Mouse (Mus musculus): ENCODE measurements around the gene Rabgap1. TPM values are rescaled to one million over a fixed set of nuclear protein-coding genes. Genes with fewer than 3 reads are reported as not detected.
A peak's percentile ranks its signal among the peaks of the same experiment; 100 is the strongest.

Rabgap1 gene
- polyA plus RNA-seq, 1 experiment from 2014 or later = 27.2 TPM

GRCm38 (mm10) chr2:37452376-37452760 lies 9.3 kb downstream of the Rabgap1 start:
- H3K27me3 ChIP-seq (replicated peaks; ENCODE audit: control insufficient read depth, insufficient read depth, low read length) = no peaks in the 10 kb centered on the region
- peak overlapping the region; percentile 81 for H3K4me2 ChIP-seq (ENCODE audit: low read depth, low read length)
- no peaks in the 10 kb centered on the region for H3K36me3 ChIP-seq (ENCODE audit: control insufficient read depth, insufficient read depth, low read length)
- H3K4me1 ChIP-seq (ENCODE audit: control insufficient read depth, insufficient read depth, low read length) = peaks cover 5% of the 10 kb centered on the region
- peak overlapping the region; percentile 70 for H3K27ac ChIP-seq (ENCODE audit: low read length)
- H3K9me3 ChIP-seq (ENCODE audit: control insufficient read depth, low read length) = no peaks in the 10 kb centered on the region
- ATAC-seq = peak; percentile 83
- H3K9ac ChIP-seq (ENCODE audit: low read depth, low read length) = peak overlapping the region; percentile 94
- under 1% methylated on average over 24 of the region's 24 CpGs for WGBS
- peak overlapping the region; percentile 84 for H3K4me3 ChIP-seq (ENCODE audit: low read length)

- no peak overlapping the region for H3K27ac ChIP-seq (ENCODE audit: low read length)
- no peaks in the 10 kb centered on the region for H3K9me3 ChIP-seq (ENCODE audit: control insufficient read depth, low read length)
- no peaks in the 10 kb centered on the region for H3K4me1 ChIP-seq (ENCODE audit: control insufficient read depth, insufficient read depth, low read length)
- no peak overlapping the region for H3K9ac ChIP-seq (ENCODE audit: low read depth, low read length)
- no peak overlapping the region for H3K4me2 ChIP-seq (ENCODE audit: low read depth, low read length)
- H3K27me3 ChIP-seq (replicated peaks; ENCODE audit: control insufficient read depth, insufficient read depth, low read length) = no peaks in the 10 kb centered on the region
- WGBS = 95% methylated on average over 4 of the region's 4 CpGs
- ATAC-seq = no peak
- no peak overlapping the region for H3K4me3 ChIP-seq (ENCODE audit: low read length)
- H3K36me3 ChIP-seq (ENCODE audit: control insufficient read depth, insufficient read depth, low read length) = no peaks in the 10 kb centered on the region
Observed at GRCm38 (mm10) chr2:37460707-37461106, 17.6 kb downstream of the Rabgap1 start.

- Histone ChIP-seq H3K27me3 (replicated peaks; ENCODE audit: control insufficient read depth, insufficient read depth, low read length) (no peaks in the 10 kb centered on the region), H3K9ac (ENCODE audit: low read depth, low read length) (no peak overlapping the region), H3K9me3 (ENCODE audit: control insufficient read depth, low read length) (no peaks in the 10 kb centered on the region), H3K36me3 (ENCODE audit: control insufficient read depth, insufficient read depth, low read length) (peaks cover 6% of the 10 kb centered on the region; the same call in 1 of the 2 replicates), H3K4me3 (ENCODE audit: low read length) (no peak overlapping the region), H3K27ac (ENCODE audit: low read length) (no peak overlapping the region), H3K4me2 (ENCODE audit: low read depth, low read length) (no peak overlapping the region), H3K4me1 (ENCODE audit: control insufficient read depth, insufficient read depth, low read length) (no peaks in the 10 kb centered on the region)
- WGBS = 84% methylated on average over 4 of the region's 4 CpGs
- no peak for ATAC-seq
Observed at GRCm38 (mm10) chr2:37466266-37466665, 23.2 kb downstream of the Rabgap1 start.

GRCm38 (mm10) chr2:37479559-37479958 lies 36.5 kb downstream of the Rabgap1 start:
- no peak for ATAC-seq
- H3K27ac ChIP-seq (ENCODE audit: low read length) = no peak overlapping the region
- H3K27me3 ChIP-seq (replicated peaks; ENCODE audit: control insufficient read depth, insufficient read depth, low read length) = no peaks in the 10 kb centered on the region
- peaks cover 4% of the 10 kb centered on the region; the same call in 1 of the 2 replicates for H3K36me3 ChIP-seq (ENCODE audit: control insufficient read depth, insufficient read depth, low read length)
- no peaks in the 10 kb centered on the region for H3K9me3 ChIP-seq (ENCODE audit: control insufficient read depth, low read length)
- H3K4me1 ChIP-seq (ENCODE audit: control insufficient read depth, insufficient read depth, low read length) = no peaks in the 10 kb centered on the region
- no peak overlapping the region for H3K9ac ChIP-seq (ENCODE audit: low read depth, low read length)
- H3K4me3 ChIP-seq (ENCODE audit: low read length) = no peak overlapping the region
- H3K4me2 ChIP-seq (ENCODE audit: low read depth, low read length) = no peak overlapping the region

GRCm38 (mm10) chr2:37480039-37480438 lies 37.0 kb downstream of the Rabgap1 start:
- H3K27me3 ChIP-seq (replicated peaks; ENCODE audit: control insufficient read depth, insufficient read depth, low read length) = no peaks in the 10 kb centered on the region
- ATAC-seq = no peak
- peaks cover 4% of the 10 kb centered on the region; the same call in 1 of the 2 replicates for H3K36me3 ChIP-seq (ENCODE audit: control insufficient read depth, insufficient read depth, low read length)
- no peak overlapping the region for H3K9ac ChIP-seq (ENCODE audit: low read depth, low read length)
- no peaks in the 10 kb centered on the region for H3K9me3 ChIP-seq (ENCODE audit: control insufficient read depth, low read length)
- H3K4me1 ChIP-seq (ENCODE audit: control insufficient read depth, insufficient read depth, low read length) = no peaks in the 10 kb centered on the region
- no peak overlapping the region for H3K27ac ChIP-seq (ENCODE audit: low read length)
- H3K4me3 ChIP-seq (ENCODE audit: low read length) = no peak overlapping the region
- 97% methylated on average over 2 of the region's 2 CpGs for WGBS
- H3K4me2 ChIP-seq (ENCODE audit: low read depth, low read length) = no peak overlapping the region

- no peaks in the 10 kb centered on the region for H3K36me3 ChIP-seq (ENCODE audit: control insufficient read depth, insufficient read depth, low read length)
- H3K9ac ChIP-seq (ENCODE audit: low read depth, low read length) = no peak overlapping the region
- H3K4me2 ChIP-seq (ENCODE audit: low read depth, low read length) = no peak overlapping the region
- H3K4me3 ChIP-seq (ENCODE audit: low read length) = no peak overlapping the region
- no peaks in the 10 kb centered on the region for H3K27me3 ChIP-seq (replicated peaks; ENCODE audit: control insufficient read depth, insufficient read depth, low read length)
- H3K27ac ChIP-seq (ENCODE audit: low read length) = no peak overlapping the region
- no peaks in the 10 kb centered on the region for H3K4me1 ChIP-seq (ENCODE audit: control insufficient read depth, insufficient read depth, low read length)
- H3K9me3 ChIP-seq (ENCODE audit: control insufficient read depth, low read length) = no peaks in the 10 kb centered on the region
- WGBS = 73% methylated on average over 2 of the region's 2 CpGs
- no peak for ATAC-seq
Observed at GRCm38 (mm10) chr2:37484165-37484564, 41.1 kb downstream of the Rabgap1 start.

GRCm38 (mm10) chr2:37485370-37485769 lies 42.3 kb downstream of the Rabgap1 start:
- Histone ChIP-seq H3K36me3 (ENCODE audit: control insufficient read depth, insufficient read depth, low read length) (0 out of 2 replicates have a peak, but pooled peaks cover 2% of the 10 kb centered on the region), H3K9ac (ENCODE audit: low read depth, low read length) (no peak overlapping the region), H3K27ac (ENCODE audit: low read length) (no peak overlapping the region), H3K4me3 (ENCODE audit: low read length) (no peak overlapping the region), H3K9me3 (ENCODE audit: control insufficient read depth, low read length) (no peaks in the 10 kb centered on the region), H3K27me3 (replicated peaks; ENCODE audit: control insufficient read depth, insufficient read depth, low read length) (no peaks in the 10 kb centered on the region), H3K4me1 (ENCODE audit: control insufficient read depth, insufficient read depth, low read length) (no peaks in the 10 kb centered on the region), H3K4me2 (ENCODE audit: low read depth, low read length) (no peak overlapping the region)
- ATAC-seq = no peak
- WGBS = 91% methylated on average over 1 of the region's 1 CpGs

GRCm38 (mm10) chr2:37486408-37486807 lies 43.3 kb downstream of the Rabgap1 start:
- no peak overlapping the region for H3K9ac ChIP-seq (ENCODE audit: low read depth, low read length)
- no peak overlapping the region for H3K27ac ChIP-seq (ENCODE audit: low read length)
- no peaks in the 10 kb centered on the region for H3K27me3 ChIP-seq (replicated peaks; ENCODE audit: control insufficient read depth, insufficient read depth, low read length)
- H3K4me2 ChIP-seq (ENCODE audit: low read depth, low read length) = no peak overlapping the region
- 0 out of 2 replicates have a peak, but pooled peaks cover 2% of the 10 kb centered on the region for H3K36me3 ChIP-seq (ENCODE audit: control insufficient read depth, insufficient read depth, low read length)
- H3K4me1 ChIP-seq (ENCODE audit: control insufficient read depth, insufficient read depth, low read length) = no peaks in the 10 kb centered on the region
- ATAC-seq = no peak
- H3K4me3 ChIP-seq (ENCODE audit: low read length) = no peak overlapping the region
- H3K9me3 ChIP-seq (ENCODE audit: control insufficient read depth, low read length) = no peaks in the 10 kb centered on the region

GRCm38 (mm10) chr2:37488956-37489355 lies 45.9 kb downstream of the Rabgap1 start:
- WGBS = 85% methylated on average over 2 of the region's 2 CpGs
- no peak overlapping the region for H3K4me2 ChIP-seq (ENCODE audit: low read depth, low read length)
- peaks cover 7% of the 10 kb centered on the region for H3K36me3 ChIP-seq (ENCODE audit: control insufficient read depth, insufficient read depth, low read length)
- no peak overlapping the region for H3K27ac ChIP-seq (ENCODE audit: low read length)
- H3K4me1 ChIP-seq (ENCODE audit: control insufficient read depth, insufficient read depth, low read length) = no peaks in the 10 kb centered on the region
- H3K27me3 ChIP-seq (replicated peaks; ENCODE audit: control insufficient read depth, insufficient read depth, low read length) = no peaks in the 10 kb centered on the region
- H3K4me3 ChIP-seq (ENCODE audit: low read length) = no peak overlapping the region
- no peaks in the 10 kb centered on the region for H3K9me3 ChIP-seq (ENCODE audit: control insufficient read depth, low read length)
- no peak for ATAC-seq
- no peak overlapping the region for H3K9ac ChIP-seq (ENCODE audit: low read depth, low read length)

- Histone ChIP-seq H3K4me1 (ENCODE audit: control insufficient read depth, insufficient read depth, low read length) (no peaks in the 10 kb centered on the region), H3K4me3 (ENCODE audit: low read length) (no peak overlapping the region), H3K36me3 (ENCODE audit: control insufficient read depth, insufficient read depth, low read length) (0 out of 2 replicates have a peak, but pooled peaks cover 3% of the 10 kb centered on the region), H3K4me2 (ENCODE audit: low read depth, low read length) (no peak overlapping the region), H3K9me3 (ENCODE audit: control insufficient read depth, low read length) (no peaks in the 10 kb centered on the region), H3K27ac (ENCODE audit: low read length) (no peak overlapping the region), H3K9ac (ENCODE audit: low read depth, low read length) (no peak overlapping the region), H3K27me3 (replicated peaks; ENCODE audit: control insufficient read depth, insufficient read depth, low read length) (no peaks in the 10 kb centered on the region)
- no peak for ATAC-seq
- WGBS = 96% methylated on average over 4 of the region's 4 CpGs
Observed at GRCm38 (mm10) chr2:37497321-37497720, 54.2 kb downstream of the Rabgap1 start.

Measured in intestine, embryonic 16.5 days (tissue).